Mouse (Mus musculus): Measurements from ENCODE around the gene Gm21970.
"Not testable (repeated sequence)": the region's sequence is repeated elsewhere in the genome, so short reads cannot be mapped to it uniquely, and the experiment has no call there.

The Gm21970 gene

DNA sequence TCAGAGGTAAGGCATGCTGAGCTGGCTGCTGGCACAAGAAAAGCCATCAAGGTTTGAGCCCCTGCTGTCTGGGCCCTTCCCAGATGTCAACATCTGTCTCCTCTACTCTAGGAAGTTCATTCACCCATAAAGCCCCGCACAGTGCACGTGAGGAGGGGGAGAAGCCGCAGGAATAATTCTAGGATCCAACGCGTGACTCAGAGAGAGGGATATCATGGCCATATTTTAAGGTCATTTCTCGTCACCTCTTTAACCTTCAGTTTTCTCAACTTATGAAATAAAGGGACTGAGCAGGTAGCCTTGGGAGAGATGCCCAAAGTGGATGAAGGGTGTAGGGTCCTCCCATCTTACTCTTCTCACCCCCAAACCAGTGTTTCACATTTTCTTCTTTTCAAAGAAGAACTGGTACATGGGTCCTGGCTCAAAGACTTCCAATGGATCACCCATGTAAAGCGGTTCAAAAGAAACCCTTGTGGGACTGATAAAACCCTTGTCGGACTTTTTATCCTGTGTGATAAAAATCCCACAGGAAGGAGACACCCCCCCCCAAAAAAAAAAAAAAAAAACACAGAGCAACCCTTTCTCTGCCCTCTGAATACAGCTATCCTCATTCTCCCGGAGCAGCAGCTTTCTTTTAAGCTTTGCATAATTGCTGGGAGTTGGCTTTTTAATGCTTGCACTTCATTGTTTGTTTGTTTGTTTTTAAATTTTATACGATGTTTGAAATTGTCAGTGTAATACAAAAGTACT, 13.5 kb downstream of the Gm21970 start:
- no peak for DNase-seq

DNA sequence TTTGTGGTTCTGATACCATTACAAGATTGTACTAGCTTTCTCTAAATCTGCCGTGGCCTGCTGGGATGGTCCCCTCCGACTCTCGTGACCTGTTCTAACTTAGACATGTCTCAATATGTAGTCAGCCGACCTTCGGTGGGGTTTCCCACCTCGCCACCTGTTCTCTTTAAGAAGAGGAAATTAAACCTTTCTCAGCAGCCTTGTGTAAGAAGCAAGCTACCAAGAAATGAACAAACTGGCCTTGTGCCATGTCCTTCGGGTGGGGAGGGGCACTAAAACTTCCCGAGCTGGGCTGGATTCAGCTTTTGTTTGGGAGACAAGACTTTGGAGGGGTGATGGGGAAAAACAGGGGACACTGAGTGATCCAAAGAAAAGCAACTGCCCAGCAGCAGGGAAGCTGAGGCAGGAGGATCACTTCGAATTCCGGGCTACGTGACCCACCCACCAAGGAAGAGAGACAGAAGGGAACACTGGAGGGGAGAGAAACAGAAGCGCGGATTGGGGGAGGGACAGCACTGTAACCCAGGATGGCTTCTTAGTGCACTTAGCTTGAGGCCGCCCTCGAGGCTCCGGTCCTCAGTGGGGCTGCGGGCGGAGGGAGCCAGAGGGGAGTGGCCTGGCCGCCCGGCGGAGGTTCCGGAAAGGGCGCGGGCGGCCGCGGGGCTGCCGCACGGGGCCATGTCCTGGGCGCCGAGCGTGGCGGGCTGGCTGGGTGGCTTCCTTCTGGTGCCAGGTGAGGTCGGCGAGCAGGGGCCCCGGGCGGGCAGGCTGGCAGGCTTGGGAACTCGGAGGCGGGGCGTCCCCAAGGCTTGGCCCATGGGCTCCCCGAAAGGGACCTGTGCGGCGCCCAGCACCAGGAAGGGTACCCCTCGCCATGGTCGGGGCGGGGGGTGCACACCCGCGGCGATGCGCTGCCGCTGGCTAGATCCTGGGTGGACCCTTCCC, 14.4 kb downstream of the Gm21970 start, which contains the start of gene Il10rb:
TSS of gene Il10rb (plus strand) at position 525 of the 945 bp plus-strand sequence.
- DNase-seq = peak; percentile 40

DNA sequence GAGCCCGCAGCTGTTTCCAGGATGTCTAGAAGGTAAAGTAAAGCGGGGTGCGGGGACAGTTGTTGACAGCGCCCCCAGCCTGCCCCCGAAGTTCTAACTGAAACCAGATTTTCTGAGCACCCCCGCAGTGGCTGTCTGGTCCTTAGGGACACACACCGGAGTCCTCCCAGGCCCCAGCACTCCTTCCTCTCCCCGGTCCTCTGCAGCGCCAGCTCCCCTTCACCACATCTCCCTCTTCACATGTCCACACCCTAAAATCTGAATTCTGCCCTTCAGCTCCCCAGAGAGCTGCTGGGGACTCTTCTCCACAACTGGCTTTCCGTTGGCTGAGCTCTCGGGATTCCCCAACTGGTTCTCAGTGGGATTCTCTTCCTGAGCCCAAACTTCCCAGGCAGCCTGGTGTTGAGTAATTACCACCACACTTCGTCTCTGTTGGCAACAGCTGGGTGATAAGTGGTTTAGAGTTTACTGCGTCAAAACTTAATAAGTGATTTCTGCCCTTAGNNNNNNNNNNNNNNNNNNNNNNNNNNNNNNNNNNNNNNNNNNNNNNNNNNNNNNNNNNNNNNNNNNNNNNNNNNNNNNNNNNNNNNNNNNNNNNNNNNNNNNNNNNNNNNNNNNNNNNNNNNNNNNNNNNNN, 15.2 kb downstream of the Gm21970 start:
- peak; percentile 25 for DNase-seq

DNA sequence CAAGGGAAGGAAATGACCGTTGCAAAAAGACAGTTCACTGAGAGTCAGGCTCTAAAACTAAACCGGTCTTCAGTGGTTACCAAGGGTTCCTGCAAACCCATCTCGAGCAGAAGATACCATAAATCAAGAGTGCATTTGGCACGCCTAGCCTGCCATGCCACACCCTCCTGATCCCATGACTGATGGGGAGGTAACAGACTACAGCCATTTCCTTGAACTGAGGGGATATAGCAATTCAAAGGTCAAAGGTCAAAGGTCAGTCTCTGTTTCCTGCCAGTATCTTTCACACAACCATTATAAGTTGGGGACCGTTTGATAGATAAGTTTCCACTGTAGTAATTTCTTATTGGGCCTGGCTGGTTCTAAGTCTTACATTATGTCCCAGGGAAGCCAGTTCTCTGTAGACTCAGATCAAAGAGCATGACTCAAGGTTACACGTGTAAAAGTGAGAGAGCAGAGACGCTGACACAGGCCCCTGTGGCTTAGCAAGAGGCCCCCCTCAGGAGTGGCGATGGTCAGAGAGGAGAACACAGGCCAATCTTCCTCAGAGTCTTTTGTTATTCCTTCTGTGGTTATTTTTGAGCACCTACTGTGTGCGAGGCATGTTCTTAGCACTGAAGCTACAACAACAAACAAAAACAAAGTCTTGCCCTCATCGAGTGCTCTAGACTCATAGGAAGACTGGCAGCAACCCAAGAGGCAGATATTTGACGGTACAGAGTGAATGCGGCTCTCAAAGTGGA, 21.8 kb downstream of the Gm21970 start:
- DNase-seq = no peak

DNA sequence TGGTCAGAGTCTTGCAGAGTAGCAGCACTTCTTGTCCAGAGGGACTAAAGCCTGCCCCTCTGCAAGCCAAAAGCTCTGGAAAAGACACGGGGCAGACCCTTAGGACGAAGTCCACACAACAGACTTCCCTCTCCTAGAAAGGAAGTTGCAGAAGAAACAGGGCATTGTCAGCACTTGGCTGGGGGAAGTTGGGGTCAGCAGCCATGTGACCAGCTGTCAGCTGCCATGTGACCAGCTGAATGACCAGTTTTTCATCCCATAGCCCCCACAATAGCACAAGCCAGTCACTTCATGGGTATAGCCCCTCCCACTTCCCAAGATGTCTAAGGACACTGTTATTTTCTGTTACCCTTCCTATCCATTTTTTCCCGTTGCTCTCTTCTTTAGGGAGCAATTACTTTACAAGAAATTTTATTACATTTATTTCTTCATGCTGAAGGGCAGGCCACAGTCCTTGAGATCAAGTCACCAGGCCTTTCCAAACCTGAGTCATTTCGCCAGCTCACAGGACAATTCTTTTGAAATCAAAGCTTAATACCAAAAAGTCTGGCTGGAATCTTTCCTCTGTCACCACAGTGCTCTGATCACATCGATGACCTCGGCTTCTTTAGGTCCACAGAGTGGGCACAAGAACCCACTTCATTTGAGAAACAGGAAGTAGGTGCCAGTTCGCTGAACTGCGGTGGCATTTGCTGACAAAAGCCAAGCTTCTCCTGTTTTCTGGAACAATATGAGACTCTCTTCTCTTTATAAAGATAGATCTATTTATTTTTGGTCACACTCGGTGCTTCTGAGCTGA, 24.1 kb downstream of the Gm21970 start:
- no peak for DNase-seq

DNA sequence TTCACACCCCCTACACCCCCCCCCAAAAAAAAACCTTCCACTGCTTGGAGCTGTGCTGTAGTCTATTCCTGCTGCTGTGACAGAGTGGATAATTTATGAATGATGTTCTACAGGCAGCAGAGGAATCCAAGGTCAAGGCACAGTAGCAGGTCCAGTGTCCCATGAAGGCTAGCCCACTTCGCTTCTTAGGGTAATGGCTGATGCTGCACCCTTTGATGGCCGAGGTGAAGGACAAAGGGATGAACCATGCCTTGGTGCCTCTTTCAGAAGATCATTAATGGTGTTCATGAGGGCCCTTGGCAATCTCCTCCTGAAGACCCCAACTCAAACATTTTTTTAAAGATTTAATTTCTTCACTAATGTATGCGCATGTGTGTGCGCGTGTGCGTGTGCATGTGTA, 24.8 kb downstream of the Gm21970 start:
- no peak for DNase-seq

DNA sequence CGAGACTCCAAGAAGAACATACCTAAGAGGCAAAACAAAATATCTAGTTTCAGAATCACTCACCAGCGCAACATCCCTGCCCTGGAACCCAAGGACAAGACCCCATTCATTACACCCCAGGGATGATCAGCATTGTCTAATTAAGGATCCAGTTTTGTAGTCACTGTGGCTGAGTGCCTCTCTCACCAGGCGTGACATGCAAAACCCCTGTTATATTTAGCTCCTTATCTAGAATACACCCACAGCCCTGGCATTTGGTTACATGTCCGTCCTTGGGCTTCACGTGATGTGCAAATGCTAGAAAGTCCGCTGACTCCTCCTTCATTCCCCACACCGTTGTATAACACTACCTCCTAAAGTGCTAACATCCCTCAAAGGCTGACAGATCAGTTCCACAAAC, 25.4 kb downstream of the Gm21970 start:
- no peak for DNase-seq

DNA sequence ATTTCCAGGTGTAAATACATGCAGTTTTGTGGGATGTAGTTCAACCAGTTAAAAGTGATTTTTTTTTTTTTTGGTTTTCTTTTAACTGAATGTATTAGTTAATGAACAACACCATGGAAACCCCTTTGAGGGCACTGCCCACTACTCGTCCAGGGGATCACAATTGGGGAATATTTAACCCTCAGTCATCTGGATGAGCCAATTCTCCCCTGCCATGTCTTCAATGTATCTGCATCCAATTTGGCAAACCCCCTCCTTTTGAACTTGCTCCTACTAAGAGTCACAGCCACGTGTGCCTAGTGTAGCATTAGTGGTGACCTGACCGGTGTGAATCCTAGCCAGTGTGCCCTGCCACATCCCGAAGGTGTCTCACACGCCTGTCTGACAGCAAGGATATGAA, 27.0 kb downstream of the Gm21970 start:
- DNase-seq = no peak

DNA sequence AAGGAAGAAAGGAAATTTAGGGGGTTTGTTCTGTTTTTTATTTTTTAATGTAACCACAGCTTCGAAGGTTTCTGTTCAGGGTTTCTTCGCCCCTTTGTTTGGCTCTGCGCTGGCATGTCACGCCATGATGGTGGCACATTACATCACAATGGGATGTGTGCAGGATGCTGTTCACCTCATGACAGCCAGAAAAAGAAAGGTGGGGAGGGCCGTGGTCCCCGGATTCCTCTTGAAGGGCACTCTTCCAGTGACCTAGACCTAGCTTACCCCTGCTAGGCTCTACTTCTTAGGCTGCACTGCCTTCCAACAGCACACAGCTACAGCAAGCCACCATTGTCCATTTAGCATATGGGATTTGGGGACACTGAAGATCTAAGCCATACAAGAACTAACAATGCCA, 34.3 kb downstream of the Gm21970 start:
- DNase-seq = no peak

DNA sequence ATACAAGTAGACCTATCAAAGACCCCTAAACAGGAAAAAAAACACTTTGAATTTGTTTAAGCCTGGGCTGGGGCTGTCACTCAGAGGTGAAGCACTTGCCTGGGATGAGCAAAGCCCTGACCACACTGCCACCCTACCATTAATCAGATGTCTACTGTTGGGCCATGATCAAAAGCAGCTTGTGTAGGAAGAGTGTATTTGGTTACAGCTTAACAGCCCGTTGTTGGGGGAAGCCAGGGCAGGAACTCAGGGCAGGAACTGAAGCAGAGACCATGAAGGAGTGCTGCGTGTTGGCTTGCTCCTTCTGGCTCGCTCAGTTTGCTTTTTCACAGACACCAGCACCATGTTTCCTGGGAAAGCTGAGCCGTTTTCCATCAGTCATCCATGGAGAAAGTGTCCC, 35.1 kb downstream of the Gm21970 start:
- DNase-seq = no peak

DNA sequence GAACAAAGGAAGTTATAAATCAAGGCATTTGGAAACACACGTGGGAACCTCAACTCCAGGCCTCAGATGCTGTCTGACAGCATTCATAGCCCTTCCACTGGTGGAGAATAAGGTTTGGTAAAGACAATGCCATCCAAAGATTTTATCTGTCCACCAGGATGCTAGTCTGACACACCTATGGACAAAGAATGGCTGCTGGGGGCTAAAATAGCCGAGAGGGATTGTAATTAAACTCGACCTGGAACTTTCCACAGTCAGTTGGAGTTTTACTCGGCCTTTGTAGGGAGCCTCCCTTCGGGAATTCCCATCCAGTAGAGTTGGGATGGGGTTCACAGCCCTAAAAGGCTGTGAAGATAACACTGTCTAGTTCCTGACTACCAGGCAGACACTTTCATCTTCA, 35.9 kb downstream of the Gm21970 start:
- no peak for DNase-seq

DNA sequence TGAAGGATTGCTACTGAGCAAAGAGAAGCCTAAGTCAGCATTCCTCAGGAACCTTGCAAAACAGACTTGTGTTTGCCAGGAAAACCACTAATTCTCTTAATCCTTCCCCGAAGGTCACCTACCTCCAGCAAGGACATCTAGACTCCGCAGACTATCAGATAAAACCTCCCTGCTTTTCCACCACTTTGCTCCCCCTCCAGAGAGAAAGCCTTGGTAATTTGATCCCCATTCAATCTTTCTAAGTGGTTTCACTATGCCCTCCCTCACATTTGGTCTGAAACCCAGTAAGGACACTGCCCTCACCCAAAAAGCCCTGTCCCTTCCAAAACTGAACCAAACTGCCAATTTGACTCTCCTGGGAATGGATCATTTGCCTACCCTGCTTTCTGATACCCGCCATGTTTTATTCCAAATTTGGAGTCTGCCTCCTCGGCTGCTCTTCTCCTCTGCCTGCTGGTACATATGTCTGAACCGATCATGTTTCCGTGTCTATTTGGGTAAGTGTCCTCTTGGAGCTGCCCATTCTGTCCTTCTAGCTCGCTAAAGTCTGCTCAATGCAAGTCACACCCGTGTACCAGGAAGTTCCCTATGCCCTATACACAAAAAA, 36.8 kb downstream of the Gm21970 start:
- no peak for DNase-seq

DNA sequence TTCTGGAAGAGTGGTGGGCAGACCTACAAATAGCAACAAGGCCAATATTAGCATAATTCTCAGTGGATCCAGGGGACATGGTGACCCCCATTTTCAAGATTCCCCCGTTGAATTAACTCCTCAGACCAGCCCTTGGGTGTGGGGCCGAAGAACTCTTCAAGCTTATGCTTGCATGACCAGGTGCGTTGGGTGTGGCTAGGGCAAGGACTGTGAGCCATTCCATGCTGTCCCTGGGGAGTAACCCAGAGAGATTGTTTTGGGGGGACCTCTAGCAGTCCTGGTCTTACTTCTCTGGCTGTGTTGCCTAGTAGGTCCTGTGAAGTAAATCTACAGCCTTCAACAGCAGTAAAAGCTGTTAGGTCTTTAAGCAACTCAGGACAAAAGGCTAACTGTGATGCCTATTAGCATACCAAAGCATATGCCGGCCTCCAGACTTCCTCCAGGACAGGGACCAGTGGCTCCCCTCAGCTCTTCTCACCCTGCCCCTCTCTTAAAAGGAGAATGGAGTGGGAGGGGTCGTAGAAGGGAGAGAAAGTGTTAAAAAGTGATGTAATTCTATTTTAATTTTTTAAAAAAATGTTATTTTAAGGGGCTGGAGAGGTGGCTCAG, 41.3 kb downstream of the Gm21970 start:
- DNase-seq = no peak

DNA sequence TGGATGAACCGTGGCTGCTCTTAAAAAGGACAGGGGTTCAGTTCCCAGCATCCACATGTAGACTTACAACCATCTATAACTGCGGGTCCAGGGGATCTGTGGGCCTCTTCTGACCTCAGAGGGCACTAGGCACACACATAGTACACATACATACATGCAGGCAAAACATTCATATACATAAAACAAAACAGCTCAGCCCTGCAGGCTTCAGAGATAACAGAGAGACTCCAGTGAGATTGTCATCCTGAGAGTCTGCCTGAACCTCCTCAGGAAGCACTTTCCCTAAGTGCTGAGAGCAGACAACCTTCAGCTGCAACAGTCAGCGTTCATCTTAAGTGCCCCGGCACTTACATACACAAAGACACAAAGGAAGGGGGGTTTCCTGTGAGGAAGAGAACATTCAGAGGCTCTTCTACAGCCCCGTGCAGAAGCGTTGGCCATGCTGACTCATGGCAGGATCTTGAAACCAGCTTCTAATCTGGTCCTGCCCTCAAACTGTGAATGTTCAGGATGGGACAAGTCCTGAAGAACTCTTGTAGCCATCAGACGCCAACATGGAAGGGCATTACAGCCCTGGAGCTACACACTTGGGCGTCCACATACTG, 41.9 kb downstream of the Gm21970 start:
- no peak for DNase-seq

DNA sequence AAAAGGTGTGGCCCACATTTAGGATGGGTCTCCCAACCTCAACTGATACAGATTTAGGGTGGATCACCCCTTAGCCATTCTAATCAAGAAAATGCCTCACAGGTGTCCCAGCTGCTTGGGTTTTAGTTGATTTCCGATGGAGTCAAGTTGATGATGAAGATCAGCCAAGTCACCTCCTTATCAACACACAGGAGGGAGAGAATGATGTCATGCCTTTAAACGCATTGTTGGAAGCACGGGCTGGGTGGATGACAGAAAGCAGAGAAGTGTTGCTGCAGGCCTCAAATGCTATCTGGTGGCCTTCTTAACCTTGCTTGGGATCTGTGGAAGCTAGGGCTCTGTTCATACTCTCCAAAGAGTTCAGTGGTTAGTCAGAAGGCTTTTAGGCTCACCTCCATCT, 42.6 kb downstream of the Gm21970 start:
- no peak for DNase-seq

DNA sequence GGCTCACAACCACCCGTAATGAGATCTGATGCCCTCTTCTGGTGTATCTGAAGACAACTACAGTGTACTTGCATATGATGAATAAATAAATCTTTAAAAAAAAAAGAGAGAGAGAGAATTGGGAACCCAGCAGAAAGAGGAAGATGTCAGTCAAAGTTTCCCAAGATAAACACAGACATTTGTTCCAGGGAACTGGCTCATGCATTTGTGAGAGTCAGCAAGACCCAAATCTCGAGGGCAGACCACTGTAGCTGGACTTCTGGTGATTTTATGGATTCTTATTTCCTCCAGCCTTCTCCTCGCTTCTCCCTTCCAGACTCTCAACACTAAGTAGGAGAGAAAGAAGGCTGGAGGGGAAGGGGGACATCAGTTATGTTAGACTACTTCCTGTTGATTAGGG, 46.6 kb downstream of the Gm21970 start:
- no peak for DNase-seq

DNA sequence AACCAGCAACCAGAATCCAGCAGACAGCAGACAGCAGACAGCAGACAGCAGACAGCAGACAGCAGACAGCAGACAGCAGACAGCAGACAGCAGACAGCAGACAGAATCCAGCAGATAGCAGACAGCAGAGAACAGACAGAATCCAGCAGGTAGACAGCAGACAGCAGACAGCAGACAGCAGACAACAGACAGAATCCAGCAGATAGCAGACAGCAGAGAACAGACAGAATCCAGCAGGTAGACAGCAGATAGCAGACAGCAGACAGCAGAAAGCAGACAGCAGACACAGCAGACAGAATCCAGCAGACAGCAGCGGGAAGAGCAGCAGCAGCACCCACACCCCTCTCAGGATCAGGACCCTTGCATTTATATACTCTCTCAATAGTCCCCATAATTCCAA, 47.1 kb downstream of the Gm21970 start:
- not testable (repeated sequence) for DNase-seq

DNA sequence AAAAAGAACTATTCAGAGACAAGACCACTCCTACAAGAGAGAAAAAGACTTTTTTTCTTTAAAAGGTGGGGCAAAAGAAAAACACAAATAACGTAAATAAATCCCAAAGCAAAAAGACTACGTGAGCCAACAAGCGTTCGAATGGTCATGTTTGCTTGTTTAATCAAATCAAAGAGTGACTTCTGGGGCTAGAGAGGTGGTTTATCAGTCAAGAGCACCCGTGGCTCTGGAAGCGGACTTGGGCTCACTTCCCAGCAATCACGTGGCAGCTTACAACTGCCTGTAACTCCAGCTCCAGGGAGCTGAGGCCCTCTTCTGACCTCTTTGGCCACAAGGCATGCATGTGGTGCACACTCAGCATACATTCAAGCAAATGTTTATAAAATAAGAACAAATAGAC, 49.8 kb downstream of the Gm21970 start:
- DNase-seq = no peak

DNA sequence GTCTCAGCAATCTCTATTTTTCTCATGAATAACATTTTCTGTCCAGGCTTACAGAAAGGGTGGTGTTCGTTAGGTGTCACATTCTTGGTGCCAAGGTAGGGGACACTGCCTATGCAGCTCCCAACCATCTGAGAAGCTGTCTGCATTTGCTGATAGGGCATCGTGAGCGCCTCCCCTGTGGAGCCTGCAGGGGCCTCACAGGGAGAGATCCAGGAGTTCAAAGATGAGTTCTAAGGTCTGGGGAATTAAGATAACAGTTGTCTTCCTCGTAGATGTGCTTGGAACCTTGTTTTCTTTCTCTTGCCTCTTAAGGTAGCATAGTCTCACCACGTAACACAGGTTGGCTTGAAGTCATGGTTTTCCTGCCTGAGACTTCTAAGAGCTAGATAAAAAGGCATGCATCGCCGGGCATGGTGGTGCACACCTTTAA, 50.3 kb downstream of the Gm21970 start:
- no peak for DNase-seq

DNA sequence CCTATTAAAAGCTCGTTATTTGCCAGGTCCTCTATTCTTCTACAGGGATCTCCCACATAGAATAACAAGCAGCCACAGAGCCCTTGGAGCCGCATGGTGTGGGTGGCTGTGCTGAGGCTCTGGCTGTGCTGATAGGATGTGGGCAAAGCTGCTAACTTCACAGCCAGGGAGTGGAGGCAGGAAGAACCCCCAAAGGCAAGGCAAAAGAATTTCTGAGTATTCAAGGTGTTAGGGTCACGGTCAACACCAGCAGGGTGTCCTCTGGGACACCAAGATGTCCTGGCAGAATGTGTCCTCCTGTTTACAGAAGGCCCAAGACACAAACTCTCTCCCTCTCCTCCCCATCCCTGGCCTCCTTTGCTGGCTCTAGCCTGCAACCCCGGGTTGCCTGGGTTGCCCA, 50.9 kb downstream of the Gm21970 start:
- no peak for DNase-seq

DNA sequence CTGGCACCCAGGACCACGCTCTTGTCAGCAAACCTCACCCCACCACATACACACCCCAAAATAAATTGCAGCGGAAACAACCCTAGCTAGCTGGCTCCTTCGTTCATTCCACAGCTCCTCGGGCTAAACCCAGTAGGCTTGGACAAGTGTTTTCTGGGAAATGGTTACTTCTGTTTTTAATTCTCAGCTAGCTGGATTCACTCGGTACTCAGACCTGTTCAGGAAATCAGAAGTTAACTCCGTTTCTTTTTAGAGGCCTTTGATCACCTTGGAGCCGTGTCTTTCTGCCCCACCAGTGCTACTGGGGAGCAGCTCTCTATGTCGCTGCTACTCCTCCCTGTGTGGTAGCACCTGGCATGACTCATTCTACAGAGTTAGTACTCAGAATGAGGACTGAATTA, 51.7 kb downstream of the Gm21970 start:
- no peak for DNase-seq

All from right cerebral cortex, postnatal 4 days (tissue).